8 mouse cellular contexts compared by ENCODE assay signal in the genomic region with DNA sequence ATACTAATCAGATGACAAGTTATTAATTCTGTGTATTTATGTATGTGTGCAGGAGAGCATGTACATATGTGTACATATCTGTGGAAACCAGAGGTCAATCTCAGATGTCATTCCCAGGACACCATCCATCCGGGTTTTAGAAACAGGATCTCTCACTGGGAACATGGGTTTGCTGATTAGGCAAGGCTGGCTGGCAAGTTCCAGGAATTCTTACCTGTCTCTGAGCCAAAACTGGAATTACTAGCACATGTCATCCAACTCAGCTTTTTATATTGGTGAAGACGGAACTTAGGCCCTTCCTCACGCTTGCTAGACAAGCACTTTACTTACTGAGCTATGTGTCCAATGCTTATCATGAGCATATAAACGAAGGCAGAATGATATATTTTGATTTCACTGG.
DNase-seq lines count a peak whose midpoint lies in the region.

No protein-coding gene starts in this region.

- peak; percentile 4 for DNase-seq in adrenal gland, adult 2 months
- no peak for DNase-seq in adrenal gland, postnatal 4 days (ENCODE audit: low spot score in 2 of 2)
- DNase-seq in kidney, adult 11 months: peak; percentile 4
- DNase-seq in kidney, postnatal 4 days: no peak
- DNase-seq in lung, postnatal 36 days: peak; percentile 31
- DNase-seq in lung, postnatal 10 days: no peak
- DNase-seq in frontal cortex, postnatal 25 days (ENCODE audit: low spot score in 2 of 2): no peak
- no peak for DNase-seq in retina, embryonic 14.5 days (ENCODE audit: low spot score)

Comparison
In these comparisons a context has a peak if more than half of its experiments do, and no peak if none do; other contexts are left out.
1. DNase-seq: peak in adrenal gland, adult 2 months (single experiment), kidney, adult 11 months (single experiment) and lung, postnatal 36 days (single experiment); none in adrenal gland, postnatal 4 days (0 of 2), kidney, postnatal 4 days (0 of 2), lung, postnatal 10 days (single experiment), frontal cortex, postnatal 25 days (0 of 2) and retina, embryonic 14.5 days (single experiment).